Mouse (Mus musculus): ENCODE data around the gene Foxb1. TPM values are rescaled to one million over a fixed set of nuclear protein-coding genes. Genes with fewer than 3 reads are reported as not detected.

The Foxb1 gene
- polyA plus RNA-seq, 1 experiment = not detected

DNA sequence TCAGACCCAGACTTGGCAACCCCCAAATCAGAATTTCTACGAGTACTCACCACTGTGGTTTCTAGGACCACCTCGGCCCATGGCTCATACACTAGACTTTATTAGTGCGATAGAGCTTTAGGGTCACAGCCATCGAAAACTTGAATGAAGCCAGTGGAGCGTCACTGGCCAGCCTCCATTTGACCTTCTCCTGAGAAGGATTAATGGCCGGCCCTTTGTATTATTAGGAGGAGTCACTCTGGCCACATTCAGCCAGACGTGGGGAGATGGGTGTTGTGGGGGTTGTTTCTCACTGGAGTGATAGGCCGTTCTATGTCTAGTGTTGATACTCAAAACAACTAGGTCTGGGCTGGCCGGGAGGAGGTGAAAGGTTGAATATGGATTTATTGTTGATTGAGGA, 42.3 kb downstream of the Foxb1 start:
- WGBS = 87% methylated on average over 9 of the region's 9 CpGs
- DNase-seq (ENCODE audit: low read depth in 1 of 2, low spot score in 2 of 2) = no peak
- Histone ChIP-seq H3K27ac (ENCODE audit: insufficient read depth, low read length) (no peak overlapping the region), H3K4me3 (ENCODE audit: extremely low read depth, insufficient read depth, insufficient read length) (no peak overlapping the region), H3K36me3 (ENCODE audit: control insufficient read depth, insufficient read depth, low read length) (no peaks in the 10 kb centered on the region), H3K27me3 (ENCODE audit: control insufficient read depth, insufficient read depth, low read length) (peaks cover 1% of the 10 kb centered on the region; the same call in 1 of the 2 replicates), H3K4me1 (ENCODE audit: control insufficient read depth, insufficient read depth, insufficient read length) (no peaks in the 10 kb centered on the region)
- TF ChIP-seq CTCF (IDR thresholded peaks at IDR 0.05; ENCODE audit: extremely low read depth, insufficient read depth, insufficient read length, insufficient replicate concordance) (no peak), POLR2A (IDR thresholded peaks at IDR 0.05; ENCODE audit: low read depth, low read length) (no peak)

DNA sequence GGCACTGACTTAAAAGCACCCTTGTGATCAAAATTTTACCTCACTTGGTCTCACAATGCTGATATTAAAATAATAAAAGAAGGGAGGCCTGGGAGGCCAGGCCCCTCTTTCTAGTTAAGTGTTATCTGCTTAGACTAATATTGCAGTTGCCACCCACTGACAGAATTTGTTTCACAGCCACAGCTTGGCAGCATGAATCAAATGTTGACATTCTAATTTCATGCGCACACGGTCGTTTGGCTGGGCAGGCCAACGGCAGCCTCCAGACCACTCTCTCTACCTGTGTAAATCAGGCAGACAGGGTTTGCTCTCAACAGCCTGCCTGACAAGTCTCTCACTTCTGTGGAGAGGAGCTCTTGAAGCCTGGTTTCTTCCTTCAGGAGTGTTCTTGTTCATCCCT, 44.4 kb downstream of the Foxb1 start:
- Histone ChIP-seq H3K27me3 (ENCODE audit: control insufficient read depth, insufficient read depth, low read length) (peaks cover 1% of the 10 kb centered on the region; the same call in 1 of the 2 replicates), H3K27ac (ENCODE audit: insufficient read depth, low read length) (no peak overlapping the region), H3K4me1 (ENCODE audit: control insufficient read depth, insufficient read depth, insufficient read length) (no peaks in the 10 kb centered on the region), H3K4me3 (ENCODE audit: extremely low read depth, insufficient read depth, insufficient read length) (no peak overlapping the region), H3K36me3 (ENCODE audit: control insufficient read depth, insufficient read depth, low read length) (no peaks in the 10 kb centered on the region)
- 32% methylated on average over 4 of the region's 4 CpGs for WGBS
- DNase-seq (ENCODE audit: low read depth in 1 of 2, low spot score in 2 of 2) = no peak
- TF ChIP-seq CTCF (IDR thresholded peaks at IDR 0.05; ENCODE audit: extremely low read depth, insufficient read depth, insufficient read length, insufficient replicate concordance) (no peak), POLR2A (IDR thresholded peaks at IDR 0.05; ENCODE audit: low read depth, low read length) (no peak)

- Histone ChIP-seq H3K4me3 (ENCODE audit: extremely low read depth, insufficient read depth, insufficient read length) (no peak overlapping the region), H3K27ac (ENCODE audit: insufficient read depth, low read length) (no peak overlapping the region), H3K4me1 (ENCODE audit: control insufficient read depth, insufficient read depth, insufficient read length) (no peaks in the 10 kb centered on the region), H3K27me3 (ENCODE audit: control insufficient read depth, insufficient read depth, low read length) (peaks cover 1% of the 10 kb centered on the region; the same call in 1 of the 2 replicates), H3K36me3 (ENCODE audit: control insufficient read depth, insufficient read depth, low read length) (no peaks in the 10 kb centered on the region)
- no peak for DNase-seq (ENCODE audit: low read depth in 1 of 2, low spot score in 2 of 2)
- 15% methylated on average over 12 of the region's 12 CpGs for WGBS
- TF ChIP-seq CTCF (IDR thresholded peaks at IDR 0.05; ENCODE audit: extremely low read depth, insufficient read depth, insufficient read length, insufficient replicate concordance) = no peak
- TF ChIP-seq POLR2A (IDR thresholded peaks at IDR 0.05; ENCODE audit: low read depth, low read length) = no peak
Measured at GRCm38 (mm10) chr9:69715445-69715844, 45.3 kb downstream of the Foxb1 start.

DNA sequence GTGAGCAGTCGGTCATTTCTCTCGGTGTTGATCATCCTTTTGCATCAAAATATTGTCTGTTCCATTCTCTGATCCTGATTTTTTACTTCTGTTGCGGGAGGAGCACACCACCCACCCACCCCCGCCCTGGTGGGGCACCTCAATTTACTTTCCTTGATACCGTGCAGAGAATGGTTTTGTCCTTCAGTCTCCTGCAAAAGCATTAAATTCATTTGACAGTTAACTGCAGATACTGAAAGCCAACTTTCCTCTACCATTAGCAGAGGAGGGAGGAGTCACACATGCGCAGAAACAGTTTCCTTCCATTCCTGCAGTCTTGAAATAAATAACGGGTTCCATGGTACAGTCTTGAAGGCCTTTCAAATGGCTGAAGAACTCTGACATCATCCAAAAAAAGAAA, 46.4 kb downstream of the Foxb1 start:
- 63% methylated on average over 7 of the region's 7 CpGs for WGBS
- H3K27ac ChIP-seq (ENCODE audit: insufficient read depth, low read length) = no peak overlapping the region
- no peak overlapping the region for H3K4me3 ChIP-seq (ENCODE audit: extremely low read depth, insufficient read depth, insufficient read length)
- TF ChIP-seq POLR2A (IDR thresholded peaks at IDR 0.05; ENCODE audit: low read depth, low read length) = no peak
- no peak for TF ChIP-seq CTCF (IDR thresholded peaks at IDR 0.05; ENCODE audit: extremely low read depth, insufficient read depth, insufficient read length, insufficient replicate concordance)
- no peak for DNase-seq (ENCODE audit: low read depth in 1 of 2, low spot score in 2 of 2)
- no peaks in the 10 kb centered on the region for H3K36me3 ChIP-seq (ENCODE audit: control insufficient read depth, insufficient read depth, low read length)
- peaks cover 1% of the 10 kb centered on the region; the same call in 1 of the 2 replicates for H3K27me3 ChIP-seq (ENCODE audit: control insufficient read depth, insufficient read depth, low read length)
- H3K4me1 ChIP-seq (ENCODE audit: control insufficient read depth, insufficient read depth, insufficient read length) = no peaks in the 10 kb centered on the region

GRCm38 (mm10) chr9:69713577-69714327, 47.0 kb downstream of the Foxb1 start:
- Histone ChIP-seq H3K4me1 (ENCODE audit: control insufficient read depth, insufficient read depth, insufficient read length) (no peaks in the 10 kb centered on the region), H3K36me3 (ENCODE audit: control insufficient read depth, insufficient read depth, low read length) (no peaks in the 10 kb centered on the region), H3K27ac (ENCODE audit: insufficient read depth, low read length) (no peak overlapping the region), H3K4me3 (ENCODE audit: extremely low read depth, insufficient read depth, insufficient read length) (no peak overlapping the region), H3K27me3 (ENCODE audit: control insufficient read depth, insufficient read depth, low read length) (peaks cover 1% of the 10 kb centered on the region; the same call in 1 of the 2 replicates)
- TF ChIP-seq POLR2A (IDR thresholded peaks at IDR 0.05; ENCODE audit: low read depth, low read length) (no peak), CTCF (IDR thresholded peaks at IDR 0.05; ENCODE audit: extremely low read depth, insufficient read depth, insufficient read length, insufficient replicate concordance) (no peak)
- DNase-seq (ENCODE audit: low read depth in 1 of 2, low spot score in 2 of 2) = no peak
- WGBS = 68% methylated on average over 18 of the region's 18 CpGs

- no peak for DNase-seq (ENCODE audit: low read depth in 1 of 2, low spot score in 2 of 2)
- TF ChIP-seq POLR2A (IDR thresholded peaks at IDR 0.05; ENCODE audit: low read depth, low read length) (no peak), CTCF (IDR thresholded peaks at IDR 0.05; ENCODE audit: extremely low read depth, insufficient read depth, insufficient read length, insufficient replicate concordance) (no peak)
- H3K27ac ChIP-seq (ENCODE audit: insufficient read depth, low read length) = no peak overlapping the region
- H3K4me3 ChIP-seq (ENCODE audit: extremely low read depth, insufficient read depth, insufficient read length) = no peak overlapping the region
- 56% methylated on average over 12 of the region's 12 CpGs for WGBS
- H3K4me1 ChIP-seq (ENCODE audit: control insufficient read depth, insufficient read depth, insufficient read length) = no peaks in the 10 kb centered on the region
- H3K36me3 ChIP-seq (ENCODE audit: control insufficient read depth, insufficient read depth, low read length) = no peaks in the 10 kb centered on the region
- H3K27me3 ChIP-seq (ENCODE audit: control insufficient read depth, insufficient read depth, low read length) = peaks cover 1% of the 10 kb centered on the region; the same call in 1 of the 2 replicates
Measured at GRCm38 (mm10) chr9:69712714-69713525, 47.8 kb downstream of the Foxb1 start.

Other genes starting within 250 kb of the Foxb1 start
- 16.1 and 19.0 TPM in 2 replicates for gene Bnip2, start 228.5 kb upstream of the Foxb1 start, polyA plus RNA-seq (2012; rRNA removed)